Mouse (Mus musculus): ENCODE measurements around the gene Olfr873.

DNA sequence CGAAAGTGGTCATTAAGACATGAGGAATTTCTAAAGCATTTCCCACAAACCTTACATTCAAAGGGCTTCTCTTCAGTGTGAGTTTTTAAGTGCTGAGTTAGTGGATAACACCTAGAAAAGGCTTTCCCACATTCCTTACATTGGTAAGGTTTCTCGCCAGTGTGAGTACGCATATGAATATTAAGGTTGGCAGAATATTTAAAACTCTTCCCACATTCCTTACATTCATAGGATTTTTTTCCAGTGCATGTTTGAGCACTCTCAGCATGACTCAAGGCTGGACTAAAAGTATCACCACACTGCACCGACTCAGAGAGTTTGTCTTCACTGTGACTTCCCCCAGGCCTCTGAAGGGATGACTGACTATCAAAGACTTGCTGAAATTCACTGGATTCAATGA lies 50.2 kb downstream of the Olfr873 start:
- TF ChIP-seq CTCF (IDR thresholded peaks at IDR 0.05; ENCODE audit: control insufficient read depth, insufficient read depth, insufficient replicate concordance, low read depth, low read length), result no peak
- no peak for TF ChIP-seq POLR2A (IDR thresholded peaks at IDR 0.05; ENCODE audit: control insufficient read depth, low read depth, low read length)
